Comparison of ENCODE assay signal across 10 mouse cellular contexts in genomic region chr16:62646113-62646512, GRCm38 (mm10).
A peak's percentile ranks its signal among the peaks of the same experiment; 100 is the strongest.
DNase-seq lines count a peak whose midpoint lies in the region; ATAC-seq and TF ChIP-seq lines count a peak whose summit lies in the region.
"Had no signal": no experiment of that assay in that cellular context is flagged by ENCODE, and none has a peak within 500 bp of the region (broad histone marks: within the 10 kb centered on the region; RNA-seq: fewer than 3 reads in every experiment).

No protein-coding gene starts in this region.

- ATAC-seq in neural tube, embryonic 11.5 days (ENCODE audit: insufficient read depth, low FRiP score, low TSS enrichment) = peak; percentile 46; the same call in 1 of the 2 replicates
- ATAC-seq in neural tube, embryonic 15.5 days (ENCODE audit: low FRiP score) = no peak
- ATAC-seq in hindbrain, embryonic 12.5 days (ENCODE audit: low FRiP score) = peak; percentile 30; the same call in 1 of the 2 replicates

- H3K27ac ChIP-seq in gastrocnemius, adult 2 months = no peak overlapping the region
- H3K27ac ChIP-seq in neural tube, embryonic 11.5 days (ENCODE audit: low read depth, low read length) = no peak overlapping the region
- H3K27ac ChIP-seq in neural tube, embryonic 15.5 days (replicated peaks) = no peak overlapping the region
- H3K27ac ChIP-seq in hindbrain, embryonic 12.5 days = no peak overlapping the region

- H3K4me1 ChIP-seq in neural tube, embryonic 11.5 days (ENCODE audit: control insufficient read depth, insufficient read depth, low read length) = no peaks in the 10 kb centered on the region
- H3K4me1 ChIP-seq in neural tube, embryonic 15.5 days = no peaks in the 10 kb centered on the region
- no peaks in the 10 kb centered on the region for H3K4me1 ChIP-seq in hindbrain, embryonic 12.5 days
- H3K4me1 ChIP-seq: megakaryocyte, embryonic 14.5 days had no signal

- TF ChIP-seq CTCF in gastrocnemius, adult 2 months (IDR thresholded peaks at IDR 0.05) = peak; percentile 44

- H3K36me3 ChIP-seq in neural tube, embryonic 11.5 days (ENCODE audit: control insufficient read depth, insufficient read depth, low read length) = no peaks in the 10 kb centered on the region
- no peaks in the 10 kb centered on the region for H3K36me3 ChIP-seq in neural tube, embryonic 15.5 days
- no peaks in the 10 kb centered on the region for H3K36me3 ChIP-seq in hindbrain, embryonic 12.5 days

- no peaks in the 10 kb centered on the region for H3K27me3 ChIP-seq in neural tube, embryonic 11.5 days (ENCODE audit: control insufficient read depth, insufficient read depth, low read length)
- no peaks in the 10 kb centered on the region for H3K27me3 ChIP-seq in neural tube, embryonic 15.5 days (replicated peaks)
- H3K27me3 ChIP-seq in hindbrain, embryonic 12.5 days = peaks cover 5% of the 10 kb centered on the region; the same call in 1 of the 2 replicates
- H3K27me3 ChIP-seq: megakaryocyte, embryonic 14.5 days had no signal

- H3K4me3 ChIP-seq in gastrocnemius, adult 2 months = no peak overlapping the region
- H3K4me3 ChIP-seq in neural tube, embryonic 11.5 days (ENCODE audit: low read depth, low read length) = no peak overlapping the region
- H3K4me3 ChIP-seq in neural tube, embryonic 15.5 days (replicated peaks) = no peak overlapping the region
- no peak overlapping the region for H3K4me3 ChIP-seq in hindbrain, embryonic 12.5 days
- H3K4me3 ChIP-seq: megakaryocyte, embryonic 14.5 days had no signal

- H3K4me2 ChIP-seq in neural tube, embryonic 11.5 days (ENCODE audit: low read depth) = no peak overlapping the region
- no peak overlapping the region for H3K4me2 ChIP-seq in neural tube, embryonic 15.5 days
- H3K4me2 ChIP-seq in hindbrain, embryonic 12.5 days (replicated peaks) = no peak overlapping the region

- no peaks in the 10 kb centered on the region for H3K9me3 ChIP-seq in neural tube, embryonic 11.5 days (ENCODE audit: control insufficient read depth, low read length)
- no peaks in the 10 kb centered on the region for H3K9me3 ChIP-seq in neural tube, embryonic 15.5 days (replicated peaks)
- H3K9me3 ChIP-seq in hindbrain, embryonic 12.5 days (replicated peaks) = no peaks in the 10 kb centered on the region
- H3K9me3 ChIP-seq: megakaryocyte, embryonic 14.5 days had no signal

- WGBS in neural tube, embryonic 11.5 days = 78% methylated on average over 1 of the region's 1 CpGs
- WGBS in neural tube, embryonic 15.5 days = 71% methylated on average over 1 of the region's 1 CpGs
- WGBS in hindbrain, embryonic 12.5 days = 74% methylated on average over 1 of the region's 1 CpGs

- H3K9ac ChIP-seq in neural tube, embryonic 11.5 days (ENCODE audit: low read length) = no peak overlapping the region
- no peak overlapping the region for H3K9ac ChIP-seq in neural tube, embryonic 15.5 days (replicated peaks)
- no peak overlapping the region for H3K9ac ChIP-seq in hindbrain, embryonic 12.5 days

- no peak for DNase-seq in gastrocnemius, adult 2 months
- DNase-seq in gastrocnemius, postnatal 10 days = no peak
- DNase-seq in neural tube, embryonic 11.5 days (ENCODE audit: low spot score) = no peak
- peak; percentile 53 for DNase-seq in retina, postnatal 1 day
- DNase-seq in adrenal gland, adult 8-10 months = no peak
- DNase-seq in layer of hippocampus, adult 8-10 months (ENCODE audit: low spot score in 2 of 2) = no peak
- DNase-seq: thymus, postnatal 4 days had no signal

- intact Hi-C loops in gastrocnemius, adult 2 months (cut with DNase I) = no loop called here
